Mouse (Mus musculus): ENCODE results near the gene Mfsd5. TPM values are rescaled to one million over a fixed set of nuclear protein-coding genes. Genes with fewer than 3 reads are reported as not detected.

Mfsd5 gene
- polyA plus RNA-seq, 1 experiment, result 23.2 TPM

- H3K4me3 ChIP-seq (ENCODE audit: low read depth, low read length), result peak overlapping the region; percentile 57
- H3K27ac ChIP-seq (ENCODE audit: insufficient read depth, low read length), result peak overlapping the region; percentile 90
- H3K36me3 ChIP-seq (ENCODE audit: control insufficient read depth, insufficient read depth, low read length, poor library complexity, severe bottlenecking), result no peaks in the 10 kb centered on the region
- H3K9me3 ChIP-seq (replicated peaks; ENCODE audit: control insufficient read depth, insufficient read depth, low read length, poor library complexity, severe bottlenecking), result no peaks in the 10 kb centered on the region
- TF ChIP-seq EP300 (IDR thresholded peaks at IDR 0.05; ENCODE audit: insufficient read depth, low read depth, low read length) (peak; percentile 73), CTCF (IDR thresholded peaks at IDR 0.05; ENCODE audit: low read depth, low read length) (no peak), POLR2A (IDR thresholded peaks at IDR 0.05; ENCODE audit: insufficient read depth, low read length) (no peak)
- H3K9ac ChIP-seq (ENCODE audit: low read depth, poor library complexity, severe bottlenecking), result peak overlapping the region; percentile 84
- H3K27me3 ChIP-seq (ENCODE audit: control insufficient read depth, insufficient read depth, low read length, poor library complexity, severe bottlenecking), result no peaks in the 10 kb centered on the region
- peaks cover 16% of the 10 kb centered on the region for H3K4me1 ChIP-seq (ENCODE audit: control insufficient read depth, insufficient read depth, low read length)
Measured at GRCm38 (mm10) chr15:102249251-102249691, 30.0 kb upstream of the Mfsd5 start.

GRCm38 (mm10) chr15:102249967-102250366 is 29.3 kb upstream of the Mfsd5 start:
- H3K9ac ChIP-seq (ENCODE audit: low read depth, poor library complexity, severe bottlenecking), result peak overlapping the region; percentile 84
- TF ChIP-seq EP300 (IDR thresholded peaks at IDR 0.05; ENCODE audit: insufficient read depth, low read depth, low read length), result 0 out of 2 replicates have a peak, but pooled peaks have one; percentile 2
- no peak for TF ChIP-seq POLR2A (IDR thresholded peaks at IDR 0.05; ENCODE audit: insufficient read depth, low read length)
- H3K4me3 ChIP-seq (ENCODE audit: low read depth, low read length), result peak overlapping the region; percentile 57
- no peaks in the 10 kb centered on the region for H3K27me3 ChIP-seq (ENCODE audit: control insufficient read depth, insufficient read depth, low read length, poor library complexity, severe bottlenecking)
- peak overlapping the region; percentile 90 for H3K27ac ChIP-seq (ENCODE audit: insufficient read depth, low read length)
- no peaks in the 10 kb centered on the region for H3K9me3 ChIP-seq (replicated peaks; ENCODE audit: control insufficient read depth, insufficient read depth, low read length, poor library complexity, severe bottlenecking)
- peaks cover 16% of the 10 kb centered on the region for H3K4me1 ChIP-seq (ENCODE audit: control insufficient read depth, insufficient read depth, low read length)
- no peaks in the 10 kb centered on the region for H3K36me3 ChIP-seq (ENCODE audit: control insufficient read depth, insufficient read depth, low read length, poor library complexity, severe bottlenecking)

DNA sequence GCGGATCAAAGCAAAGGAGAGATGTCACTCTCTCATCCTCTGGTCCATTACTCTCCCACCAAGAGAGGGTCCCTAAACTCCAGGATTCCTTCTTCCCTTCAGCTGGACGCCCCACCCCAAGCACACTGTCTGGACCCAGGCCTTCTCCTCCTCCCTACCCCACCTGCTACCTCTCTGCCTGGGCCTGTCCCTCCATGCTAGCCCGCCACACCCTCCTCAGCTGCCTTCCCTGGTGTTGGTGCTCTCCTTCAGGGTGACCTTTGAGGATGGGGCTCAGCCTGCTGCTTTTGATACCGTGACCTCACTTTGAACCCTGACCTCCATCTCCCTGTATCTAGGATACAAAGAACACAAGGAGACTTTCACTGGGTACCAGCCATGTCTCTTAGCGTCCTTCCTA is 28.7 kb upstream of the Mfsd5 start:
- H3K4me3 ChIP-seq (ENCODE audit: low read depth, low read length), result no peak overlapping the region
- no peaks in the 10 kb centered on the region for H3K36me3 ChIP-seq (ENCODE audit: control insufficient read depth, insufficient read depth, low read length, poor library complexity, severe bottlenecking)
- H3K27me3 ChIP-seq (ENCODE audit: control insufficient read depth, insufficient read depth, low read length, poor library complexity, severe bottlenecking), result no peaks in the 10 kb centered on the region
- H3K9ac ChIP-seq (ENCODE audit: low read depth, poor library complexity, severe bottlenecking), result 0 out of 2 replicates have a peak overlapping the region, but pooled peaks have one; percentile 84
- TF ChIP-seq CTCF (IDR thresholded peaks at IDR 0.05; ENCODE audit: low read depth, low read length) (no peak), EP300 (IDR thresholded peaks at IDR 0.05; ENCODE audit: insufficient read depth, low read depth, low read length) (peak; percentile 99), POLR2A (IDR thresholded peaks at IDR 0.05; ENCODE audit: insufficient read depth, low read length) (peak; percentile 20)
- peaks cover 16% of the 10 kb centered on the region for H3K4me1 ChIP-seq (ENCODE audit: control insufficient read depth, insufficient read depth, low read length)
- H3K9me3 ChIP-seq (replicated peaks; ENCODE audit: control insufficient read depth, insufficient read depth, low read length, poor library complexity, severe bottlenecking), result no peaks in the 10 kb centered on the region
- H3K27ac ChIP-seq (ENCODE audit: insufficient read depth, low read length), result peak overlapping the region; percentile 90

- no peaks in the 10 kb centered on the region for H3K9me3 ChIP-seq (replicated peaks; ENCODE audit: control insufficient read depth, insufficient read depth, low read length, poor library complexity, severe bottlenecking)
- H3K27ac ChIP-seq (ENCODE audit: insufficient read depth, low read length), result no peak overlapping the region
- no peaks in the 10 kb centered on the region for H3K36me3 ChIP-seq (ENCODE audit: control insufficient read depth, insufficient read depth, low read length, poor library complexity, severe bottlenecking)
- H3K4me3 ChIP-seq (ENCODE audit: low read depth, low read length), result no peak overlapping the region
- no peaks in the 10 kb centered on the region for H3K27me3 ChIP-seq (ENCODE audit: control insufficient read depth, insufficient read depth, low read length, poor library complexity, severe bottlenecking)
- H3K4me1 ChIP-seq (ENCODE audit: control insufficient read depth, insufficient read depth, low read length), result peaks cover 17% of the 10 kb centered on the region
- H3K9ac ChIP-seq (ENCODE audit: low read depth, poor library complexity, severe bottlenecking), result peak overlapping the region; percentile 95
- no peak for TF ChIP-seq EP300 (IDR thresholded peaks at IDR 0.05; ENCODE audit: insufficient read depth, low read depth, low read length)
- no peak for TF ChIP-seq POLR2A (IDR thresholded peaks at IDR 0.05; ENCODE audit: insufficient read depth, low read length)
- no peak for TF ChIP-seq CTCF (IDR thresholded peaks at IDR 0.05; ENCODE audit: low read depth, low read length)
Measured at GRCm38 (mm10) chr15:102255547-102256255, 23.6 kb upstream of the Mfsd5 start.

- H3K4me3 ChIP-seq (ENCODE audit: low read depth, low read length), result peak overlapping the region; percentile 74
Measured at GRCm38 (mm10) chr15:102256431-102257201, 22.6 kb upstream of the Mfsd5 start.

More at GRCm38 (mm10) chr15:102256431-102257201, 22.6 kb upstream of the Mfsd5 start:
- Histone ChIP-seq H3K27ac (ENCODE audit: insufficient read depth, low read length) (no peak overlapping the region; the same call in 1 of the 2 replicates), H3K9me3 (replicated peaks; ENCODE audit: control insufficient read depth, insufficient read depth, low read length, poor library complexity, severe bottlenecking) (no peaks in the 10 kb centered on the region), H3K36me3 (ENCODE audit: control insufficient read depth, insufficient read depth, low read length, poor library complexity, severe bottlenecking) (no peaks in the 10 kb centered on the region), H3K27me3 (ENCODE audit: control insufficient read depth, insufficient read depth, low read length, poor library complexity, severe bottlenecking) (no peaks in the 10 kb centered on the region), H3K4me1 (ENCODE audit: control insufficient read depth, insufficient read depth, low read length) (peaks cover 13% of the 10 kb centered on the region), H3K9ac (ENCODE audit: low read depth, poor library complexity, severe bottlenecking) (peak overlapping the region; percentile 95)
- TF ChIP-seq CTCF (IDR thresholded peaks at IDR 0.05; ENCODE audit: low read depth, low read length), result no peak
- no peak for TF ChIP-seq EP300 (IDR thresholded peaks at IDR 0.05; ENCODE audit: insufficient read depth, low read depth, low read length)
- no peak for TF ChIP-seq POLR2A (IDR thresholded peaks at IDR 0.05; ENCODE audit: insufficient read depth, low read length)

All from ES-Bruce4 (cell line).